Mouse (Mus musculus) kidney, postnatal 25 days (tissue): Measurements from ENCODE around the gene Ryr1.
"Not testable (repeated sequence)": the region's sequence is repeated elsewhere in the genome, so short reads cannot be mapped to it uniquely, and the experiment has no call there.

ENCODE experiments used
- DNase-seq, 2 experiments: peaks; one replicate each; pipeline ENCODE4 v3.0.0; 2021; ENCODE audit warnings: mixed read lengths in 2 of 2

Ryr1 gene

DNA sequence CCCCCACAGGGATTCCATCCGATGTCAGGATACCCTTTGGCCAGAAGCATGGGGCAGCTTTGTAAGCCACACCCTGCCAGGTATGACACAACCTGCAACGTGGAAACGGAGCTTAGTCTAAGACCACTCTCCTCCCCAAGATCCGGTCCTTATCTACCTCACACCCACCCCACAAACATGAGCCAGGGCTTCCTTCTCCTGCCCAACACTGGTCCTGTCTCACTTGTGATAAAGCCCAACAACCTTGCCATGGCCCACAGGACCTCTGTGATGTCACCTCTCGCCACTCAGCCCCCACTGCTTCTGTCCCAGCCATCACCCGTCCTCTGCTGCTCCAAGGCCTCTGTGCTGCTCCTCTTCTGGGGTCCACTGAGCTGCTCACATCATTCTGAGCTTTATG, 49.8 kb downstream of the Ryr1 start:
- DNase-seq = no peak

DNA sequence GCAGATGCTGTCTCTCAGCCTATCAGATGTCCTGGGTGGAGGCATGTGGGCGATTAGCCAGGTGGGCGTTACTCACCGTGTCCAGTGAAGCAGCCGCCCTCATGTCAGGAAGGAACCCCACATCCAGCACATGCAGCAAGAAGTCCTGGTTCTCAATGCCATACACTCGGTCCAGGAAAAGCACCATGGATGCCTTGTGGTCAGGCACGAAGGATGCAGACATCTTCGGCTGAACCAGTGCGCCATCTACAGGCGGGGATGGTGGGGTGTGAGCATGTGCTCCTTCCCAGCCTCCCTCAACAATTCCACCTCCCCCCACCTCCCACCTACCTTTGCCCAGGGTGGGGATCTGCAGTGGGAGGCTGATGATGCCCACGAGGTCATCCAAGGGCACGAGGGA, 52.3 kb downstream of the Ryr1 start:
- DNase-seq = peak in 1 of 2 experiments; percentile 26

DNA sequence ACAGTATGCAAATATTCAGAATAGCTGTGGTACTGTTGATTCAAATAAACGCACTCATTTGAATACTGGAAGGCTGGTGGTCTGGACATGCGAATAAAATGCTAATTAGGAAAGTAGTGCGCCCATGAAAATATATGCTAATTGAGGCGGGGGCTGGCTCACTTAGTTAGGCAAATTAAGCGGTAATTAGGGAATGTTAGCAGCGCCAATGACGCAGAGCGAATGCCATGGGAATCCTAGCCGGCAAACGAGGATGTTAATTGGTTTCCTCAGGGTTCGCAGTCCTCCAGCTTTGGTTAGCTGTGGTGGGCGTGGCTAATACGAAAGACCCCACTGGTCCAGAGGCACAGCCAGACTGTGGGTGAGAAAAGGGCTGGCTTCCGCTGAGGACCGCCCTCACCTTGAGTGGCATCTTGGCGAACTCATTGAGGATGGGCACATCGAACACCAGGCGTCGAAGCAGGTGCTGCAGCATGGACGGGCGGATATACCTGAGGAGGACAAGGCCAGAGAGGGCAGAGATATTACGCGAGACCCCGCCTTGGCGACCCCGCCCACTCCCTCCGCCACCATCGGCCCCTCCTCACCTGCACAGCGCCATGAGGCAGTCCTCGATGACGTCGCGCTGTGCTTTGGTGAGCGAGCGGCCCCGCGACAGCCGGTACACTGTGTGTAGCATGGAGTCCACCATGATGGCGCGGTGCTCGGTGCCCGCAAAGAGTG, 53.6 kb downstream of the Ryr1 start:
- DNase-seq = no peak

DNA sequence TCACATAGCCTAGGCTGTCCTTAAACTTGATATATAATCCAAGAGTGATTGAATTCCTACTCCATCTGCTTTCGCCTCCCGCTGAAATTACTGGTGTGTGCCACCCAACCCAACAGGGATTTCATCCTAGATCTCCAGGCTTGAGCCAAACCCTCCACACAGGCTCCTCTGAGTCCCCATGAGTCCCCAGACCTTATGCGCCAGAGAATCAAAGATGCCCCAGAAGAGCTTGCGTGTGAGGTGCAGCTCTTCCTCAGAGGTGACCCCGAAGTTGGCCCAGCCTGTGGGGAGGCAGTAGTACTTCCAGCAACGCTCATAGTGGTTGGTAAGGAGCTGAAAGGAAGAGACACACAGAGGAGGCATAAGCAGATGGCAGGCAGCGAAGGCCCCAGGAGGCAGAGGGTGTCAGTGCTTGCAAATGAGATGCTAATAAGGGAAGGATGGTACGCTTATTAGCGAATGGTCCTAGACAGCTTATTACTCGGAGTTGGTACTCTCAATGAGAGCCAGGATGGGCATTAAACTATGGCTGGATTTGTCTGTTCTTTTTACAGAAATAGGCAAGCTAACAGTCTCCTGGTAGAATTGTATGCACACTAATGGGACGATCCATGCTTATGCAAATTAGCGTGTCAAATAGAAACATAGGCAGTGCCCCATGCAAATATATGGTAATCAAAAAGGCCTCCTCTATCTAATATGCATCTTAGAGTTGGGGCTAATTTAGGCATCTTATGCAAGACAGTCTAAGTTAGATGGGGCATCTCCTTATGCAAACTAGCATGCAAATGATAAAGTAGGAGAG, 54.4 kb downstream of the Ryr1 start:
- DNase-seq = no peak

DNA sequence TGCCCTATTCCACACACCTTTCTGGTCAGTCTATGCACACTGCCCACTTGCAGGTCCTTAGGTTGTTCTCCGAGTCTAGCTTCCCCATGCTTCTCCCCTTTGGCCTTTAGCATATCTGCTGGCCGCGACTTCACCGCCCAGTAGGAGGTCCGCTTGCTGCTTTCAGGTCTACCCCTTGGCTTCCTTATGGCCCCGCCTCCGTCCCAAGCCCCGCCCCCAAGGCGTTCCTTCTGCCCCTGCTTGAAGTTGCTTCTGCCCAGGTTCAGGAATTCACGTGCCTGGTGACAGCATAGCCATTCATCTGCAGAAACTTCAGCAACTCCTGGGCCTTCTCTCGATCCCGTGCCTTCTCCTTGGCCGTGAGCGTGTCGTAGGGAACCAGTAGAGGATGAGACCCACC, 57.2 kb downstream of the Ryr1 start:
- peak; percentile 60 to 76 for DNase-seq

DNA sequence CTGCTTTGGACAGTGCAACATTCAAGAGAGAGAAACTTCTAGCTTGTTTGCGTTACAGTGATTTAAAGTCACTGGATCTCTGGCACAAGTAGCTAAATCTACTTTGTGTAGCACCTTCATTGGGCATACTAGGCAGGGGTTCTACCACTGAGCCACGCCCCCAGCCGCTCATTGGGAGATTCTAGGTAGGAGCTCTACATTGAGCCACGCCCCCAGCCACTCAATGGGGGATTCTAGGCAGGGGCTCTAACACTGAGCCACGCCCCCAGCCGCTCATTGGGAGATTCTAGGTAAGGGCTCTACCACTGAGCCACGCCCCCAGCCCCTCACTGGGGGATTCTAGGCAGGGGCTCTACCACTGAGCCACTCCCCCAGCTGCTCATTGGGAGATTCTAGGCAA, 61.5 kb downstream of the Ryr1 start:
- DNase-seq = not testable (repeated sequence)

DNA sequence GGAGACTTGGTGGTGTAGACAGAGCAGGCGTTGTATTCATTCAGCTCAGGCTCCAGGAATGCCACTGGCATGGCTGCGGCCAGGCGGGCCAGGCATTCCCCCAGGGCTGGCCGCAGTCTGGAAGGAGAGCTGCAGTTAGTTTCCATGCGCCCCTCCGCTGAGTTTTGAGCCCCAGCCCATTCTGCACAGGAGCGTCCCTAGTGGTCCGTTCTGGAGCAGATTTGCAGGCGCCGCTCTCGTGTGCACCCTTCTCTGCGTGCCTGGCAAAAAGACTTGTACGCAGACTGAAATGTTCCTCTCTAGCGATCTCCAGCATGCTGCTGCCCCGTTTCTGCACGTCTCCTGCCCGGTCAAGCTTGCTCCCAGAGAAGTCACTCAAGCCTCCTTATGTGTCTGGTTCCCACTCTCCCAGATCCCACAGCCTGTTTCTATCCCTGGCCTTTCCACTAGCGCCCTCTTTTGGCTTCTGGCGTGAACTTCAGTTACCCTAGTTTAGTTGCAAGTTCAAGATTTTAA, 63.4 kb downstream of the Ryr1 start:
- DNase-seq = peak in 1 of 2 experiments; percentile 20

DNA sequence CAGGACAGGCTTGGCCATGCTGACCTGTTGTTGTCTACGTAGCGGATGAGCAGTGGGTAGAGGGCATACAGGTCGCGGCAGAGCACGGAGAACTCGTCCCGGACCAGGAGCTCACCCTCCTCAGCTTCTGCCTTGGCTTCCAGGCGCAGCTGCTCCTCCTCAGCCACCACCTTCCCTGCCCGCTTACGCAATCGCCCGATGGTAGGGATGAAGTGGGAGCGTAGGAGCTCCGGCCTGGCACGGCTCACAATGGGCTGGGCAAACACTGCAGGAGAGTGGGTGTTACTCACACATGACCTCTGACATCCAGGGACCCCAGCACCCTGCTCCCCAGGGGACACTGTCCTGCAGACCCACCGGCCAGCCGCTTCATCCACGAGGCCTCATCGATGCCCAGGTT, 65.5 kb downstream of the Ryr1 start:
- DNase-seq = no peak

DNA sequence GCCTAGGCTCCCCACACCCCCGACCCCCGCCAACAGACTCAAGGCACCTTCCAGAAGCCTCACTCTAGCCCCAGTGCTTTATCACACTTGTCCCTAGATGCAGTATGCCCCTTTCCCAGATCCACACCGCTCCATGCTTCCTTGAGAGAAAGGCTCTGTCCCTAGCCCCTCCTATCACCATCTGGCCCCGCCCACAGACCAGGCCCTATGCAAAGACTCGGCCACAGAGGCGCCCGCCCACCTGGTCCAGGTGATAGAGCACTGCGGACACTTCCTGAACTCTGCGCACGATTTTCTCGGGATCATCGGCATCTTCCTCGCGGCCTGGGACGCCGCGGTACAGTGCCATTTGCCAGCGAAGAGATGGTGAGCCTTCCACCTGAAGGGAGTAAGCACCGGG, 72.2 kb downstream of the Ryr1 start:
- peak in 1 of 2 experiments; percentile 12 for DNase-seq

DNA sequence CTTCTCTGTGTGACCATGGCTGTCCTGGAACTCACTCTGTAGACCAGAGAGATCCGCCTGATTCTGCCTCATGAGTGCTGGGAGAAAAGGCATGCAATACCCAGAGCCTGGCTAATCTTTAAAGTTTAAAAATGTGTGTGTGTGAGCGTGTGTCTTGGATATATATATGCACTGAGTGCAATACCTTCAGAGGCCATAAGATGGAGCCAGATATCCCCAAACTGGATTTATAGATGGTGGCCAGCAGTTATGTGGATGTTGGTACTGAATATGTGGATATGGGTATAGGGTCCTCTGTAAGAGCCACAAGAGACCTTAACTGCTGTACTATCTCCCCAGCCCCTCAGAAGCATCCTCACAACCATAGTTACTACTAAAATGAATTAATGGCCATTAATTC, 74.2 kb downstream of the Ryr1 start:
- DNase-seq = peak in 1 of 2 experiments; percentile 50

DNA sequence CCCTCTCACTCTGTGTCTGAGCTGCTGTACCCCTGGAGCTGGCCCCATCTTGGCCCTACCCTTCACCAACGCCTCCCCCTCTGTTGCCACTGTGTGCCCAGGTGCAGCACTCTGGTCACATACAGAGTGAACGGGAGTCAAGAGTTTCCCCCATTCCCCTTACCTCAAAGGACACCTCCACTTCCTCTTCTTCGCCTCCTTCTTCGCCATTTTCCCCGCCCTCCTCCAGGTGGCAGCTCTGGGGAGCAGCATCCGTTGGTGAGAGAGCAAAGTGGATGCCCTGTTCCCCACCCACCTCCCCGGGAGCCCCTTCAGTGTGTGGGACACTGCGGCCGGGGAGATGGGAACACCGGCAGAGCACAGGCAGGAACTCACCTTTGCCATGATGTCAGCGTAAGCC, 76.4 kb downstream of the Ryr1 start:
- no peak for DNase-seq

DNA sequence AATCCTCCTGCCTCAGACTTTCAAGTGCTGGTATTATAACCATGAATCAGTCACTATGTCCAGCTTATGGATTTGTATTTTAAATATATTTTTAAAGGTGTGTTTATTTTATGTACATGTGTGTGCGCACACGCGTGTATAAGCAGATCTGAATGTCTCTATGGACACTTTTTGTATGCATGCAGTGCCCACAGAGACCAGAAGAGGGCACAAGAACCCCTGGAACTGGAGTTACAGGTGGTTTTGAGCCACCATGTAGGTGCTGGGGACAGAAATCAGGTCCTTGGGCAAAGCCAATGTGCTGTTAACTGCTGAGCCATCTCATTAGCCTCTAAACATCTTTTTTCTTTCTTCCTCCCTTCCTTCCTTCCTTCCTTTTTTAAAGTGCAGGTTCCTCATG, 76.9 kb downstream of the Ryr1 start:
- DNase-seq = no peak

DNA sequence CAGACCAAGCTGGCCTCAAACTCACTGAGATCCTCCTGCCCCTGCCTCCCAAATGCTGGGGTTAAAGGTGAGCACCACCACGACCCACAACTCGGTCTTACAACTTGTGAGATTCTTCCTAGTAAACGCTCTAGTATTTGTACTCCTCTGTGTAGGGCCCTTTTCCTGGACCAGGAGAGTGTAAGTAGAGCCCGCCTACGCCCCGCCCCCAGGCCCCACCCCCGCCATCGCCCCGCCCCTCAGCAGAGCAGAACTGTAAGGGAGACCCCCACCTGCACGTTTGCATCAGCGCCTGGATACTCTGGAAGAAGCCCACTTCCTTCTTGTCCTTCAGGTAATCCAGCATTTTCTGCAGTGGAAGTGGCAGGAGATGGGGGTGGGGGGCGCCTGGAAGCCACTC, 78.4 kb downstream of the Ryr1 start:
- no peak for DNase-seq

DNA sequence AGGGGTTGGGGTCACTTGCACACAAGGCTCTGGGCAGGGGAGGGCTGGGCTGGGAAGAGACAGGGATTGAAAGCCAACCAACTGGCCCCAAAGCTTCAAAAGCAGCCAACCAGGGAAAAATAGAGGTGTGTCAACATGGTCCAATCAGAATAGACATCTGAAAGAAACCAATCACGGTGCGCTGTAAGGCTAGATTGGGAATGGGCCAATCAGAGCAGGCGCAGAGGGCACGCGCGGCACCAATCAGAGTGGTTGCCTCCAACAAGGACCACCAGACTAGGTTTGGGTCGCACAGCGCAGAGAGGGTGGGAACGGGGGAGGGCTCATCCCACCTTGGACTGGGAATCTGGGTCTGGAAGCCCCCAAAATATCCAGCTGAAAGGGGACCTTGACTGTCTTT, 80.7 kb downstream of the Ryr1 start:
- peak in 1 of 2 experiments; percentile 40 for DNase-seq

DNA sequence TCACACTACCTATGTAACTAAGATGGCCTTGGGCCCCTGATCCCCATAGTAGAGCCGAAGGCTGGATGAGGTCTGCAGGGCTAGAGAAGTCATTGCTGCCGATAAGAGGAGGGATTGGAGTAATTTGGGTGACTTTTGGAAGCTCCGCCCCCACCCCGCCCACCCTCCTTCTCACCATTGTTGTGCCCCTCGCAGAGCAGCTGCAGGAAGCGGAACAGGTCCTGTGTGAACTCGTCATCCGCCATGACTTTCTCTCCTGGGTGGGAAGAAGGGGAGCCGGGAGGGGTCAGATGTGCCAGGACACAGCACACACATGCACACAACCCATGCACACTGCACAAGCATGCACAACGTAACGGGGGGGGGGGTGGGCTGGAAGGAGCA, 81.3 kb downstream of the Ryr1 start:
- peak in 1 of 2 experiments; percentile 41 for DNase-seq

DNA sequence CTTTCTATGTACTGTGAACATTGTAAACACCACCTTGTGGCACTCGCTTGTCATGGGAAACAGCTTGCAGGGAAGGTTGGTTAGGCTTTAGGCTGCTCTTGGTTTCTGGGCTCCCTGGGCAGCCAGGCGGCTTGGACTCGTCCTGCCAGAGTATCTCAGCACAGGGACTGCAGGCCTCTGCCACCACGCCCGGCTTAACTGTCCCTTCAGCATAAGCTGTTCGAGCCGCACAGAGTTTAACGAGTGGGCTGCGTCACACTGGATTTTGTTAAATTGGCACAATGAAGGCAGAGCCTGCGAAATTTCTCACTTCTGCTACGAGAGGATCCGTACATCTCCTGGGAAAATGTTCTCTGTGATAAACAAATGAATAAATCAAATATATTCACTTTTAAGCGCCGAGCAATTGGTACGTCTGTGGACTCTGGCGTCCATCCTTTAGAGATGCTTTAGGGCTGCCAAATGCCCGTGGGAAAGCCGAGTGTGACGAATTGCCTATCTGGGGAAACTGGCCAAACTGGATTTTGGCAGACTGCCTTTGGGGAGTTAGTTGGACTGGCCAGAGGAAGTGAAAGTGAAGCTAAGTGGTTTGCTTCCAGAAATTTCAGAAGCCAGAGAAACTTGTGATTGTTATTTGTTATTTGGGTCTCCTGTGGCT, 81.8 kb downstream of the Ryr1 start:
- DNase-seq = peak; percentile 81 to 82

DNA sequence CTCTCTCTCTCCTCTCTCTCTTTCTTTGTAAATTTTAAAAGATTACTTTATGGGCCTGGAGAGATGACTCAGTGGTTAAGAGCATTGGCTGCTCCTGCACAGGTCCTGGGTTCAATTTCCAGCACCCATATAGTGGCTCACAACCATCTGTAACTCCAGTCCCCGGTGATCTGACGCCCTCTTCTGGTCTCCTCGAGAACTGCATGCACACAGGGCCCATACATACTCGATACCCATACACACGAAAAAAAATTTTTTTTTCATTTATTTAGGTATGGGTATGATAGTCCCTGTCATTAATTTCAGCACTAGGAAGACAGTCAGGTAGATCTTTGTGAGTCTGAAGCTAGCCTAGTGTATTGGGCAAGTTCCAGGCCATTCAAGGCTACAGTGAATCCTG, 83.8 kb downstream of the Ryr1 start:
- no peak for DNase-seq

DNA sequence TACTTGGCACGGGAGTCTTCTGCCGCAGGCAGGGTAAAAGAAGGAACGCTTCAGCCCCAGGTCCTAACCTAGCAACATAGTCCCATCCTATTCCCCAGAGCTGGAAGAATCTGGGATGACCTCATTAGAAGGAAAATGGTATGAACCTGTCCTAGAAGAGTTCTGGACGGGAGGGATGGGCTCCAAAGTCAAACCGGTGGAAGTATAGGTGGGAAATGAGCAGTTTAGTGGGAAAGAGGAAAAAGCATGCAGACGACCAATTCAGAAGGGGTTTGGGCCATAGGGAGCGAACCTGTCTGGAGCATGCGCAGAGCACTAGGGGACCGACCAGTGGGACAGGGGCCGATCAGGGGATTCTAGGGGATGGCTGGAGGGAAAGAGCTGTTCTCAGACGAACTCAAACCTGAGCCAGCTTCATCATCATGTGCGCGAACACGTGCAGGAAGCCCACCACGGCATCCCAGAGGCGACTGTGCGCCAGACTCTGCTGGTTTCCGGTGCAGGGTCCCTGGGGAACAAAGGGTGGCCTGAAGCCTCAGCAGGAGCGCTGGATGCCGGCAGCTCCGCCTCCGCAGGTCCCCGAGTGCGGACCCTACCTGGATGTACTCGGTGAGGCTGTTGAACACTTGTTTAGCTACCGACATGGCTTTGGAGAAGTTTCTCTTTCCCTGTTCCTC, 84.9 kb downstream of the Ryr1 start:
- peak in 1 of 2 experiments; percentile 46 for DNase-seq

DNA sequence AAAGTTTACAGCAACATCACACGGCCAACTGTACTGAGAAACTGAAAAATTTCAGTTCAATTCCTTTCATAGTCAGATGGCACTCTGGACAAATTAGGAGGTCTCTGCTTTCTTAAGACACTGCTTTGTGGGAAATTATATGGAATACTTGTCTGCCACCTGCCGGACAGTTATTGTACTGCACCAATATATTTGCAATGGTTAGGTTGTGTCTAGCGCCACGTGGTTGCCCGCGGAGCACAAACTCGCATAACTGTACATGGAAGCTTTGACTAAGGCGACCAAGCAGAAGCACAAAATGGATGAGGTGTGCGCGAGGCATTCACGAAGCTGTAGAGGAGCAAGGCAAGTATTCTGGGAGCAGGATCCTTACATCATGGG, 85.4 kb downstream of the Ryr1 start:
- DNase-seq = peak; percentile 78 to 94

DNA sequence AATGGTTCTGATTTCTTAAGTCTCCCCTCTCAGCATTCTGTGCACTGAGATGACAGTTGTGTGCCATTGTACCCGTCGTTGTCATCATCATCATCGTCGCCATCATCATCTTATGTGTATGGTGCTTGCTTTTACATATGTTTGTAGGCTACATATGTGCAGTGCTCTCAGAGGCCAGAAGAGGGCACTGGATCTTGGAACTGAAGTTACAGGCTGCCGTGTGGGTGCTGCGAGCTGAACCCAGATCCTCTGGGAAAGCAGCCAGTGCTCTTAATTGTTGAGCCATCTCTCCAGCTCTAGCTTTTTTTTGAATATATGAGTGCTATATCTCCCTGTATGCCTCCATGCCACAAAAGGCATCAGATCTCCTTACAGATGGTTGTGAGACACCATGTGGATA, 87.7 kb downstream of the Ryr1 start:
- no peak for DNase-seq

DNA sequence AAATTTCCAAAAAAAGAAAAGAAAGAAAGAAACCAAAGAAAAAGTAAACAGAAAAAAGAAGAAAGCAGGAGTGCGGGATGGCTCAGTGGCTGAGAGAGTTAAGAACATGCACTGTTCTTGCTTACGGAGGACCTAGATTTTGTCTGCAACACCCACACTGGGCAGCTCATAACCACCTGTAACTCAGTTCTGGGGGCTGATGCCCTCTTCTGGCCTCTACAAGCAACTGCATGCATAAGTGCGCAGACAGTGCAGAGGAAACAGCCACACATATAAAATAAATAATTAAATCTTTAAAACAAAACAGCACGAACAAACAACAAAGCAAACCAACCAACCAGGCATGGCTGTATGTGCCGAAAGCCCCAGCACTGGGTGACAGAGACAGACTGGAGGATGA, 92.3 kb downstream of the Ryr1 start:
- DNase-seq = no peak

DNA sequence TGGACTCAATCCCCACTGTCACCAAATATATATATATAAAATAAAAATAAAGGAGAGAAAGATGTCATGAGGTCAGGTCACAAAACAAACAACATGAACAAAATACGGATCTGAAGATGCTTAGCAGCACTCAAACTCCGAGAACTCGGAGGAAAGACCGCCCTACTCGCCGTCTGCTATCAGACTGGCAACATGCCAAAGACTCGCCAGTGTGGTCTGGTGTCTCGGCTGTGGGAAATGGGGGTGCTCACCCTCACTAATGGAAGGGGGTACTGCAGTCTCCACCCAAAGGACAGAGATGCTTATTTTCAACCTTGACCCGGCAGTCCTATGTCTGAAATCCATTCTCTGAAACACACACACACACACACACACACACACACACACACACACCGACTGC, 93.3 kb downstream of the Ryr1 start:
- no peak for DNase-seq
